Mouse (Mus musculus): Measurements from ENCODE around the gene Zfp661. TPM values are rescaled to one million over a fixed set of nuclear protein-coding genes. Genes with fewer than 3 reads are reported as not detected.

The Zfp661 gene
- polyA plus RNA-seq, 1 experiment from 2014 or later: 3.1 TPM

GRCm38 (mm10) chr2:127548342-127549074 is 38.4 kb downstream of the Zfp661 start:
- 66% methylated on average over 5 of the region's 5 CpGs for WGBS (ENCODE audit: insufficient replicate concordance)

GRCm38 (mm10) chr2:127541697-127542096 is 45.2 kb downstream of the Zfp661 start:
- H3K27ac ChIP-seq (ENCODE audit: low read depth, low read length): no peak overlapping the region
- no peaks in the 10 kb centered on the region for H3K4me1 ChIP-seq (ENCODE audit: control insufficient read depth, insufficient read depth, low read length)
- WGBS (ENCODE audit: insufficient replicate concordance): 70% methylated on average over 2 of the region's 2 CpGs
- H3K9ac ChIP-seq (ENCODE audit: low read depth, low read length): no peak overlapping the region
- no peak overlapping the region for H3K4me2 ChIP-seq
- H3K9me3 ChIP-seq (replicated peaks; ENCODE audit: control insufficient read depth, low read length): no peaks in the 10 kb centered on the region
- no peaks in the 10 kb centered on the region for H3K36me3 ChIP-seq (ENCODE audit: control insufficient read depth, insufficient read depth, low read length)
- peaks cover 75% of the 10 kb centered on the region for H3K27me3 ChIP-seq (ENCODE audit: control insufficient read depth, insufficient read depth, low read length)
- no peak for ATAC-seq (replicated peaks; ENCODE audit: insufficient number of reproducible peaks, low FRiP score, low TSS enrichment)
- no peak overlapping the region for H3K4me3 ChIP-seq (ENCODE audit: low read depth, low read length)

More at GRCm38 (mm10) chr2:127548342-127549074, 38.4 kb downstream of the Zfp661 start:
- no peak overlapping the region for H3K4me3 ChIP-seq (ENCODE audit: low read depth, low read length)
- H3K9me3 ChIP-seq (replicated peaks; ENCODE audit: control insufficient read depth, low read length): no peaks in the 10 kb centered on the region
- H3K36me3 ChIP-seq (ENCODE audit: control insufficient read depth, insufficient read depth, low read length): no peaks in the 10 kb centered on the region
- H3K9ac ChIP-seq (ENCODE audit: low read depth, low read length): no peak overlapping the region
- no peak overlapping the region for H3K4me2 ChIP-seq
- H3K4me1 ChIP-seq (ENCODE audit: control insufficient read depth, insufficient read depth, low read length): no peaks in the 10 kb centered on the region; the same call in 1 of the 2 replicates
- H3K27me3 ChIP-seq (ENCODE audit: control insufficient read depth, insufficient read depth, low read length): peaks cover 11% of the 10 kb centered on the region
- ATAC-seq (replicated peaks; ENCODE audit: insufficient number of reproducible peaks, low FRiP score, low TSS enrichment): no peak
- H3K27ac ChIP-seq (ENCODE audit: low read depth, low read length): no peak overlapping the region

- H3K9me3 ChIP-seq (replicated peaks; ENCODE audit: control insufficient read depth, low read length): no peaks in the 10 kb centered on the region
- H3K27me3 ChIP-seq (ENCODE audit: control insufficient read depth, insufficient read depth, low read length): peaks cover 73% of the 10 kb centered on the region
- H3K27ac ChIP-seq (ENCODE audit: low read depth, low read length): no peak within 1 kb of the TSS
- H3K4me3 ChIP-seq (ENCODE audit: low read depth, low read length): 0 out of 2 replicates have a peak within 1 kb of the TSS, but pooled peaks have one; percentile 15
- H3K4me1 ChIP-seq (ENCODE audit: control insufficient read depth, insufficient read depth, low read length): no peaks in the 10 kb centered on the region
- H3K36me3 ChIP-seq (ENCODE audit: control insufficient read depth, insufficient read depth, low read length): no peaks in the 10 kb centered on the region
- peak within 1 kb of the TSS; percentile 43 for H3K4me2 ChIP-seq
- WGBS (ENCODE audit: insufficient replicate concordance): 5% methylated on average over 29 of the region's 29 CpGs
- H3K9ac ChIP-seq (ENCODE audit: low read depth, low read length): no peak within 1 kb of the TSS
- no peak for ATAC-seq (replicated peaks; ENCODE audit: insufficient number of reproducible peaks, low FRiP score, low TSS enrichment)
These were observed 45.7 kb downstream of the Zfp661 start, which contains the start of gene Prom2 for GRCm38 (mm10) chr2:127541185-127541584. TSS of gene Prom2 (minus strand) at chr2:127541467.

- Histone ChIP-seq H3K27ac (ENCODE audit: low read depth, low read length) (no peak overlapping the region), H3K4me3 (ENCODE audit: low read depth, low read length) (no peak overlapping the region), H3K36me3 (ENCODE audit: control insufficient read depth, insufficient read depth, low read length) (no peaks in the 10 kb centered on the region), H3K9me3 (replicated peaks; ENCODE audit: control insufficient read depth, low read length) (no peaks in the 10 kb centered on the region), H3K4me1 (ENCODE audit: control insufficient read depth, insufficient read depth, low read length) (no peaks in the 10 kb centered on the region), H3K27me3 (ENCODE audit: control insufficient read depth, insufficient read depth, low read length) (peaks cover 73% of the 10 kb centered on the region), H3K4me2 (no peak overlapping the region), H3K9ac (ENCODE audit: low read depth, low read length) (no peak overlapping the region)
- 20% methylated on average over 4 of the region's 4 CpGs for WGBS (ENCODE audit: insufficient replicate concordance)
- ATAC-seq (replicated peaks; ENCODE audit: insufficient number of reproducible peaks, low FRiP score, low TSS enrichment): no peak
These were observed 47.4 kb downstream of the Zfp661 start for GRCm38 (mm10) chr2:127539494-127539893.

- no peaks in the 10 kb centered on the region for H3K9me3 ChIP-seq (replicated peaks; ENCODE audit: control insufficient read depth, low read length)
- H3K4me2 ChIP-seq: no peak overlapping the region
- H3K27ac ChIP-seq (ENCODE audit: low read depth, low read length): no peak overlapping the region
- 60% methylated on average over 3 of the region's 3 CpGs for WGBS (ENCODE audit: insufficient replicate concordance)
- no peaks in the 10 kb centered on the region for H3K36me3 ChIP-seq (ENCODE audit: control insufficient read depth, insufficient read depth, low read length)
- H3K4me3 ChIP-seq (ENCODE audit: low read depth, low read length): no peak overlapping the region
- no peaks in the 10 kb centered on the region for H3K4me1 ChIP-seq (ENCODE audit: control insufficient read depth, insufficient read depth, low read length)
- peaks cover 57% of the 10 kb centered on the region for H3K27me3 ChIP-seq (ENCODE audit: control insufficient read depth, insufficient read depth, low read length)
- no peak overlapping the region for H3K9ac ChIP-seq (ENCODE audit: low read depth, low read length)
- no peak for ATAC-seq (replicated peaks; ENCODE audit: insufficient number of reproducible peaks, low FRiP score, low TSS enrichment)
These were observed 49.3 kb downstream of the Zfp661 start for GRCm38 (mm10) chr2:127537548-127537947.

- Histone ChIP-seq H3K9ac (ENCODE audit: low read depth, low read length) (no peak overlapping the region), H3K9me3 (replicated peaks; ENCODE audit: control insufficient read depth, low read length) (no peaks in the 10 kb centered on the region), H3K27me3 (ENCODE audit: control insufficient read depth, insufficient read depth, low read length) (peaks cover 39% of the 10 kb centered on the region), H3K36me3 (ENCODE audit: control insufficient read depth, insufficient read depth, low read length) (no peaks in the 10 kb centered on the region), H3K4me1 (ENCODE audit: control insufficient read depth, insufficient read depth, low read length) (no peaks in the 10 kb centered on the region), H3K27ac (ENCODE audit: low read depth, low read length) (no peak overlapping the region), H3K4me3 (ENCODE audit: low read depth, low read length) (no peak overlapping the region), H3K4me2 (no peak overlapping the region)
- WGBS (ENCODE audit: insufficient replicate concordance): 76% methylated on average over 9 of the region's 9 CpGs
- ATAC-seq (replicated peaks; ENCODE audit: insufficient number of reproducible peaks, low FRiP score, low TSS enrichment): no peak
These were observed 51.5 kb downstream of the Zfp661 start for GRCm38 (mm10) chr2:127535363-127535762.

GRCm38 (mm10) chr2:127532379-127532778 is 54.5 kb downstream of the Zfp661 start:
- Histone ChIP-seq H3K9me3 (replicated peaks; ENCODE audit: control insufficient read depth, low read length) (no peaks in the 10 kb centered on the region), H3K36me3 (ENCODE audit: control insufficient read depth, insufficient read depth, low read length) (no peaks in the 10 kb centered on the region), H3K27me3 (ENCODE audit: control insufficient read depth, insufficient read depth, low read length) (peaks cover 10% of the 10 kb centered on the region; the same call in 1 of the 2 replicates), H3K4me3 (ENCODE audit: low read depth, low read length) (no peak overlapping the region), H3K9ac (ENCODE audit: low read depth, low read length) (no peak overlapping the region), H3K27ac (ENCODE audit: low read depth, low read length) (no peak overlapping the region), H3K4me1 (ENCODE audit: control insufficient read depth, insufficient read depth, low read length) (no peaks in the 10 kb centered on the region), H3K4me2 (no peak overlapping the region)
- ATAC-seq (replicated peaks; ENCODE audit: insufficient number of reproducible peaks, low FRiP score, low TSS enrichment): no peak
- WGBS (ENCODE audit: insufficient replicate concordance): 10% methylated on average over 9 of the region's 9 CpGs

GRCm38 (mm10) chr2:127531592-127531991 is 55.3 kb downstream of the Zfp661 start:
- Histone ChIP-seq H3K4me2 (no peak overlapping the region), H3K4me3 (ENCODE audit: low read depth, low read length) (no peak overlapping the region), H3K9ac (ENCODE audit: low read depth, low read length) (no peak overlapping the region), H3K27me3 (ENCODE audit: control insufficient read depth, insufficient read depth, low read length) (peaks cover 4% of the 10 kb centered on the region; the same call in 1 of the 2 replicates), H3K36me3 (ENCODE audit: control insufficient read depth, insufficient read depth, low read length) (no peaks in the 10 kb centered on the region), H3K27ac (ENCODE audit: low read depth, low read length) (no peak overlapping the region), H3K4me1 (ENCODE audit: control insufficient read depth, insufficient read depth, low read length) (no peaks in the 10 kb centered on the region), H3K9me3 (replicated peaks; ENCODE audit: control insufficient read depth, low read length) (no peaks in the 10 kb centered on the region)
- WGBS (ENCODE audit: insufficient replicate concordance): 75% methylated on average over 2 of the region's 2 CpGs
- ATAC-seq (replicated peaks; ENCODE audit: insufficient number of reproducible peaks, low FRiP score, low TSS enrichment): no peak

- H3K4me1 ChIP-seq (ENCODE audit: control insufficient read depth, insufficient read depth, low read length): no peaks in the 10 kb centered on the region
- no peak overlapping the region for H3K27ac ChIP-seq (ENCODE audit: low read depth, low read length)
- H3K9ac ChIP-seq (ENCODE audit: low read depth, low read length): no peak overlapping the region
- no peak overlapping the region for H3K4me3 ChIP-seq (ENCODE audit: low read depth, low read length)
- H3K36me3 ChIP-seq (ENCODE audit: control insufficient read depth, insufficient read depth, low read length): no peaks in the 10 kb centered on the region
- ATAC-seq (replicated peaks; ENCODE audit: insufficient number of reproducible peaks, low FRiP score, low TSS enrichment): no peak
- H3K27me3 ChIP-seq (ENCODE audit: control insufficient read depth, insufficient read depth, low read length): peaks cover 4% of the 10 kb centered on the region; the same call in 1 of the 2 replicates
- 57% methylated on average over 3 of the region's 3 CpGs for WGBS (ENCODE audit: insufficient replicate concordance)
- no peak overlapping the region for H3K4me2 ChIP-seq
- no peaks in the 10 kb centered on the region for H3K9me3 ChIP-seq (replicated peaks; ENCODE audit: control insufficient read depth, low read length)
These were observed 56.5 kb downstream of the Zfp661 start for GRCm38 (mm10) chr2:127530418-127530817.
